11 mouse cellular contexts compared by ENCODE assay signal in genomic region chr7:127343351-127344019, GRCm38 (mm10). TPM values are rescaled to one million over a fixed set of nuclear protein-coding genes. Genes with fewer than 3 reads are reported as not detected.
A peak's percentile ranks its signal among the peaks of the same experiment; 100 is the strongest.
DNase-seq lines count a peak whose midpoint lies in the region; ATAC-seq and TF ChIP-seq lines count a peak whose summit lies in the region.
"Had no signal": no experiment of that assay in that cellular context is flagged by ENCODE, and none has a peak within 500 bp of the region (broad histone marks: within the 10 kb centered on the region; RNA-seq: fewer than 3 reads in every experiment).

No protein-coding gene starts in this region.

- no peak overlapping the region for H3K9ac ChIP-seq in kidney, embryonic 16.5 days (replicated peaks; ENCODE audit: low read length)
- peak overlapping the region; percentile 32; the same call in 1 of the 2 replicates for H3K9ac ChIP-seq in midbrain, embryonic 13.5 days (replicated peaks)
- no peak overlapping the region for H3K9ac ChIP-seq in midbrain, embryonic 16.5 days (ENCODE audit: low read depth, low read length)
- no peak overlapping the region for H3K9ac ChIP-seq in limb, embryonic 15.5 days
- H3K9ac ChIP-seq: stomach, embryonic 15.5 days had no signal

- peaks cover 34% of the 10 kb centered on the region for H3K4me1 ChIP-seq in kidney, adult 2 months (ENCODE audit: control insufficient read depth, insufficient read depth, low read length)
- H3K4me1 ChIP-seq in kidney, embryonic 16.5 days (ENCODE audit: insufficient read depth, low read length): peaks cover 22% of the 10 kb centered on the region
- peaks cover 20% of the 10 kb centered on the region for H3K4me1 ChIP-seq in midbrain, embryonic 13.5 days (replicated peaks)
- H3K4me1 ChIP-seq in midbrain, embryonic 16.5 days (ENCODE audit: control insufficient read depth, insufficient read depth, low read length): peaks cover 16% of the 10 kb centered on the region
- H3K4me1 ChIP-seq in limb, embryonic 15.5 days: peaks cover 25% of the 10 kb centered on the region

- no peaks in the 10 kb centered on the region for H3K36me3 ChIP-seq in kidney, adult 2 months (ENCODE audit: control insufficient read depth, insufficient read depth, low read length)
- peaks cover 23% of the 10 kb centered on the region for H3K36me3 ChIP-seq in kidney, embryonic 16.5 days (ENCODE audit: insufficient read depth, low read length)
- H3K36me3 ChIP-seq in midbrain, embryonic 13.5 days: peaks cover 29% of the 10 kb centered on the region
- H3K36me3 ChIP-seq in midbrain, embryonic 16.5 days (ENCODE audit: control insufficient read depth, insufficient read depth, low read length): peaks cover 9% of the 10 kb centered on the region
- H3K36me3 ChIP-seq in limb, embryonic 15.5 days: peaks cover 26% of the 10 kb centered on the region

- peak; percentile 26 for DNase-seq in cerebellum, adult 8-10 months
- DNase-seq in cerebellum, postnatal 14 days: no peak
- peak; percentile 8 for DNase-seq in kidney, adult 2 months
- no peak for DNase-seq in urinary bladder, postnatal 10 days (ENCODE audit: low spot score)
- DNase-seq: right cerebral cortex, postnatal 25 days had no signal

- ATAC-seq in kidney, embryonic 16.5 days (ENCODE audit: low FRiP score, low TSS enrichment): no peak
- ATAC-seq in midbrain, embryonic 13.5 days: no peak
- ATAC-seq in midbrain, embryonic 16.5 days: no peak
- ATAC-seq in limb, embryonic 15.5 days (ENCODE audit: insufficient number of reproducible peaks, low FRiP score, low TSS enrichment, low read depth): no peak
- ATAC-seq: CD4-positive, CD25-positive, alpha-beta regulatory T cell, adult 4 months had no signal

- H3K4me3 ChIP-seq in kidney, adult 2 months (ENCODE audit: insufficient read depth, low read depth, low read length): no peak overlapping the region
- H3K4me3 ChIP-seq in kidney, embryonic 16.5 days (ENCODE audit: low read length): no peak overlapping the region
- no peak overlapping the region; the same call in 1 of the 2 replicates for H3K4me3 ChIP-seq in midbrain, embryonic 13.5 days (replicated peaks)
- H3K4me3 ChIP-seq in midbrain, embryonic 16.5 days (ENCODE audit: low read depth, low read length): no peak overlapping the region
- H3K4me3 ChIP-seq in limb, embryonic 15.5 days: 0 out of 2 replicates have a peak overlapping the region, but pooled peaks have one; percentile 3

- H3K27ac ChIP-seq in kidney, adult 2 months (ENCODE audit: insufficient read depth, low read depth, low read length): 0 out of 2 replicates have a peak overlapping the region, but pooled peaks have one; percentile 1
- H3K27ac ChIP-seq in kidney, embryonic 16.5 days (ENCODE audit: low read length): no peak overlapping the region
- no peak overlapping the region for H3K27ac ChIP-seq in midbrain, embryonic 13.5 days
- no peak overlapping the region for H3K27ac ChIP-seq in midbrain, embryonic 16.5 days (ENCODE audit: low read length)
- H3K27ac ChIP-seq in limb, embryonic 15.5 days: no peak overlapping the region
- H3K27ac ChIP-seq: stomach, embryonic 15.5 days had no signal

- 92% methylated on average over 38 of the region's 38 CpGs for WGBS in kidney, adult 2 months
- 94% methylated on average over 38 of the region's 38 CpGs for WGBS in kidney, embryonic 16.5 days
- WGBS in midbrain, embryonic 13.5 days: 95% methylated on average over 38 of the region's 38 CpGs
- 97% methylated on average over 38 of the region's 38 CpGs for WGBS in midbrain, embryonic 16.5 days
- whole genome bisulfite sequencing in limb, embryonic 15.5 days: 94% methylated on average over 38 of the region's 38 CpGs

- H3K9me3 ChIP-seq in kidney, embryonic 16.5 days (ENCODE audit: low read length): no peaks in the 10 kb centered on the region
- H3K9me3 ChIP-seq in midbrain, embryonic 13.5 days: no peaks in the 10 kb centered on the region
- H3K9me3 ChIP-seq in midbrain, embryonic 16.5 days (replicated peaks; ENCODE audit: control insufficient read depth, low read length, poor library complexity, severe bottlenecking): no peaks in the 10 kb centered on the region
- H3K9me3 ChIP-seq in limb, embryonic 15.5 days: no peaks in the 10 kb centered on the region
- H3K9me3 ChIP-seq: stomach, embryonic 15.5 days had no signal

- H3K27me3 ChIP-seq in kidney, adult 2 months (replicated peaks; ENCODE audit: control insufficient read depth, insufficient read depth, low read length): no peaks in the 10 kb centered on the region
- H3K27me3 ChIP-seq in kidney, embryonic 16.5 days (ENCODE audit: insufficient read depth, low read length): no peaks in the 10 kb centered on the region
- no peaks in the 10 kb centered on the region for H3K27me3 ChIP-seq in midbrain, embryonic 13.5 days
- no peaks in the 10 kb centered on the region for H3K27me3 ChIP-seq in midbrain, embryonic 16.5 days (ENCODE audit: control insufficient read depth, insufficient read depth, low read depth, low read length)
- H3K27me3 ChIP-seq in limb, embryonic 15.5 days: no peaks in the 10 kb centered on the region
- H3K27me3 ChIP-seq: stomach, embryonic 15.5 days had no signal

- H3K4me2 ChIP-seq in kidney, embryonic 16.5 days (replicated peaks; ENCODE audit: low read depth, low read length): no peak overlapping the region
- H3K4me2 ChIP-seq in midbrain, embryonic 13.5 days (replicated peaks): no peak overlapping the region
- no peak overlapping the region for H3K4me2 ChIP-seq in midbrain, embryonic 16.5 days (ENCODE audit: low read length)
- no peak overlapping the region for H3K4me2 ChIP-seq in limb, embryonic 15.5 days

- TF ChIP-seq CTCF in kidney, adult 2 months (conservative IDR thresholded peaks at IDR 0.05; ENCODE audit: insufficient read depth, insufficient read length, low read depth, low read length): no peak

- no peak for TF ChIP-seq POLR2A in kidney, adult 2 months (IDR thresholded peaks at IDR 0.05; ENCODE audit: low read depth, low read length)

RNA-seq across cellular contexts. Expression of gene Zfp768, which starts 1.9 kb away (rescaled TPM):
- 36.7 and 52.0 TPM in 2 replicates for polyA plus RNA-seq in kidney, adult 2 months (2012; rRNA removed)
- polyA plus RNA-seq in kidney, embryonic 16.5 days (2015; fragmentation: Nextera tagmentation; extraction: Ambion mirVana): 25.4 and 25.5 TPM in 2 replicates
- polyA plus RNA-seq in midbrain, embryonic 13.5 days (2015; fragmentation: Nextera tagmentation; extraction: Ambion mirVana): 15.6 and 20.1 TPM in 2 replicates
- polyA plus RNA-seq in midbrain, embryonic 16.5 days (2015; fragmentation: Nextera tagmentation; extraction: Ambion mirVana): 16.3 and 17.7 TPM in 2 replicates
- polyA plus RNA-seq in limb, embryonic 15.5 days (2015; fragmentation: Nextera tagmentation; extraction: Ambion mirVana): 14.3 and 16.4 TPM in 2 replicates
- polyA plus RNA-seq: CD4-positive, CD25-positive, alpha-beta regulatory T cell, adult 4 months had no signal

RNA-seq across cellular contexts. Expression of gene Zfp747, which starts 32.4 kb away (rescaled TPM):
- polyA plus RNA-seq in kidney, adult 2 months (2012; rRNA removed): 6.5 and 7.2 TPM in 2 replicates
- 10.6 and 11.3 TPM in 2 replicates for polyA plus RNA-seq in kidney, embryonic 16.5 days (2015; fragmentation: Nextera tagmentation; extraction: Ambion mirVana)
- 8.4 and 9.3 TPM in 2 replicates for polyA plus RNA-seq in midbrain, embryonic 13.5 days (2015; fragmentation: Nextera tagmentation; extraction: Ambion mirVana)
- polyA plus RNA-seq in midbrain, embryonic 16.5 days (2015; fragmentation: Nextera tagmentation; extraction: Ambion mirVana): 10.1 and 10.5 TPM in 2 replicates
- 9.4 and 10.1 TPM in 2 replicates for polyA plus RNA-seq in limb, embryonic 15.5 days (2015; fragmentation: Nextera tagmentation; extraction: Ambion mirVana)

RNA-seq across cellular contexts. Expression of gene 9130019O22Rik, which starts 43.5 kb away (rescaled TPM):
- polyA plus RNA-seq in kidney, adult 2 months (2012; rRNA removed): 3.3 and 3.4 TPM in 2 replicates
- polyA plus RNA-seq in kidney, embryonic 16.5 days (2015; fragmentation: Nextera tagmentation; extraction: Ambion mirVana): 6.8 and 7.0 TPM in 2 replicates
- 5.7 and 6.2 TPM in 2 replicates for polyA plus RNA-seq in midbrain, embryonic 13.5 days (2015; fragmentation: Nextera tagmentation; extraction: Ambion mirVana)
- polyA plus RNA-seq in midbrain, embryonic 16.5 days (2015; fragmentation: Nextera tagmentation; extraction: Ambion mirVana): 4.6 and 5.4 TPM in 2 replicates
- polyA plus RNA-seq in limb, embryonic 15.5 days (2015; fragmentation: Nextera tagmentation; extraction: Ambion mirVana): 5.6 and 6.5 TPM in 2 replicates

RNA-seq across cellular contexts. Expression of gene Itgal, which starts 47.4 kb away (rescaled TPM):
- polyA plus RNA-seq in kidney, adult 2 months (2012; rRNA removed): 2.9 and 7.2 TPM in 2 replicates
- polyA plus RNA-seq in kidney, embryonic 16.5 days (2015; fragmentation: Nextera tagmentation; extraction: Ambion mirVana): 1.0 and 1.4 TPM in 2 replicates
- polyA plus RNA-seq in midbrain, embryonic 13.5 days (2015; fragmentation: Nextera tagmentation; extraction: Ambion mirVana): 0.30 TPM in 2 replicates
- 0.25 and 0.31 TPM in 2 replicates for polyA plus RNA-seq in midbrain, embryonic 16.5 days (2015; fragmentation: Nextera tagmentation; extraction: Ambion mirVana)
- 1.2 and 1.3 TPM in 2 replicates for polyA plus RNA-seq in limb, embryonic 15.5 days (2015; fragmentation: Nextera tagmentation; extraction: Ambion mirVana)

RNA-seq across cellular contexts. Expression of gene E430018J23Rik, which starts 49.9 kb away (rescaled TPM):
- polyA plus RNA-seq in kidney, adult 2 months (2012; rRNA removed): 5.5 and 7.4 TPM in 2 replicates
- 8.3 and 8.8 TPM in 2 replicates for polyA plus RNA-seq in kidney, embryonic 16.5 days (2015; fragmentation: Nextera tagmentation; extraction: Ambion mirVana)
- polyA plus RNA-seq in midbrain, embryonic 13.5 days (2015; fragmentation: Nextera tagmentation; extraction: Ambion mirVana): 5.9 and 8.4 TPM in 2 replicates
- 4.9 and 6.3 TPM in 2 replicates for polyA plus RNA-seq in midbrain, embryonic 16.5 days (2015; fragmentation: Nextera tagmentation; extraction: Ambion mirVana)
- 7.5 and 8.1 TPM in 2 replicates for polyA plus RNA-seq in limb, embryonic 15.5 days (2015; fragmentation: Nextera tagmentation; extraction: Ambion mirVana)

Comparison
In these comparisons a context has a peak if more than half of its experiments do, and no peak if none do; other contexts are left out.
1. DNase-seq: peak in cerebellum, adult 8-10 months (single experiment) and kidney, adult 2 months (single experiment); none in cerebellum, postnatal 14 days (0 of 2) and urinary bladder, postnatal 10 days (single experiment).